Mouse (Mus musculus) neural tube, embryonic 11.5 days (tissue): ENCODE measurements at regions not wholly inside any gene's neighbourhood (a gene's known extent, or its start where the extent isn't known, plus 50 kb on each side); places are given as distances from the start of the nearest gene placed in this dataset.

Source experiments
- ATAC-seq: fragments of 200-750 bp; cut with Nextera tagmentation; 2 replicates; pipeline ENCODE4 v1.8.0; 2017; ENCODE audit warnings: moderate number of reproducible peaks, mild to moderate bottlenecking, moderate TSS enrichment, moderate library complexity; ENCODE audit not compliant: insufficient read depth, low FRiP score, low TSS enrichment
- DNase-seq: peaks from one replicate; pipeline ENCODE4 v3.0.0-alpha.2; 2015; ENCODE audit warnings: low spot score
- H3K27ac ChIP-seq: fragments of 300-500 bp; sonication (generic); 2 replicates; pipeline ENCODE4 v1.5.1; 2014; ENCODE audit warnings: low read depth, mild to moderate bottlenecking, low read length
- H3K27me3 ChIP-seq: fragments of 300-500 bp; sonication (generic); 2 replicates; pipeline ENCODE4 v1.6.1; 2014; ENCODE audit warnings: mild to moderate bottlenecking, low read length, mixed read lengths; ENCODE audit not compliant: control insufficient read depth, insufficient read depth
- H3K36me3 ChIP-seq: fragments of 300-500 bp; sonication (generic); 2 replicates; pipeline ENCODE4 v1.6.1; 2014; ENCODE audit warnings: mild to moderate bottlenecking, low read length, moderate library complexity, mixed read lengths; ENCODE audit not compliant: control insufficient read depth, insufficient read depth
- H3K4me1 ChIP-seq: fragments of 300-500 bp; sonication (generic); 2 replicates; pipeline ENCODE4 v1.6.1; 2014; ENCODE audit warnings: low read length, mixed read lengths; ENCODE audit not compliant: control insufficient read depth, insufficient read depth
- H3K4me2 ChIP-seq: fragments of 300-500 bp; sonication (generic); 2 replicates; pipeline ENCODE4 v1.6.1; 2014; ENCODE audit warnings: low read depth, mild to moderate bottlenecking, moderate library complexity
- H3K4me3 ChIP-seq: fragments of 300-500 bp; sonication (generic); 2 replicates; pipeline ENCODE4 v1.5.1; 2014; ENCODE audit warnings: low read depth, low read length
- H3K9ac ChIP-seq: fragments of 300-500 bp; sonication (generic); 2 replicates; pipeline ENCODE4 v1.6.1; 2014; ENCODE audit warnings: mild to moderate bottlenecking, low read length
- H3K9me3 ChIP-seq: fragments of 300-500 bp; sonication (generic); 2 replicates; pipeline ENCODE4 v1.6.1; 2016; ENCODE audit warnings: low read length; ENCODE audit not compliant: control insufficient read depth
- WGBS: fragments of 180-500 bp; shearing (Covaris S2); extraction: QIAGEN DNeasy Blood & Tissue Kit; methylation state at CpG from one replicate; pipeline ENCODE4 v1.1.7; 2014; 5-methylcytosine and 5-hydroxymethylcytosine counted together

GRCm38 (mm10) chr15:50402551-50402950, 3482.2 kb upstream of the Gm7489 start:
- no peaks in the 10 kb centered on the region for H3K4me1 ChIP-seq
- no peaks in the 10 kb centered on the region for H3K27me3 ChIP-seq
- no peak overlapping the region for H3K27ac ChIP-seq
- H3K9me3 ChIP-seq = no peaks in the 10 kb centered on the region
- DNase-seq = no peak
- no peak for ATAC-seq
- no peak overlapping the region for H3K4me2 ChIP-seq
- 91% methylated on average over 1 of the region's 1 CpGs for WGBS
- no peak overlapping the region for H3K9ac ChIP-seq
- no peak overlapping the region for H3K4me3 ChIP-seq
- no peaks in the 10 kb centered on the region for H3K36me3 ChIP-seq

DNA sequence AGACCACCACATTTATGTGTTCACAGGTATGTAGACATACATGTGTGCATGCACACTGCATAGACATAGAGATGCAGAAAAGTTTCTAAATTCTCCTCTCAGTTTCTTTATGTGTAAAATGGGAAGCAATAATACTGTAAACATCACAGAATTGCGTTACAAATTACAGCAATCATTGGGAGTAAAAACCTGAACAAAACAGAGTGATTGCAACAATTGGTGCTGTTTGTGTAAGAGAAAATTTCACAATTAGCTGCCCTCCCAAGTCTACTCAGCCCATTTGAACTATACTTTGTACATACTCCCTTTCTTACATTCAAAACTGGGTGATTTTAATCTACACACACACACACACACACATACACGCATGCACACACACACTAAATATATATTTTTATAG, 3480.8 kb upstream of the Gm7489 start:
- H3K27me3 ChIP-seq = no peaks in the 10 kb centered on the region
- 82% methylated on average over 2 of the region's 2 CpGs for WGBS
- no peak overlapping the region for H3K9ac ChIP-seq
- no peak overlapping the region for H3K4me2 ChIP-seq
- no peak overlapping the region for H3K4me3 ChIP-seq
- ATAC-seq (no peak), DNase-seq (no peak)
- no peak overlapping the region for H3K27ac ChIP-seq
- H3K4me1 ChIP-seq = no peaks in the 10 kb centered on the region
- H3K36me3 ChIP-seq = no peaks in the 10 kb centered on the region
- no peaks in the 10 kb centered on the region for H3K9me3 ChIP-seq

DNA sequence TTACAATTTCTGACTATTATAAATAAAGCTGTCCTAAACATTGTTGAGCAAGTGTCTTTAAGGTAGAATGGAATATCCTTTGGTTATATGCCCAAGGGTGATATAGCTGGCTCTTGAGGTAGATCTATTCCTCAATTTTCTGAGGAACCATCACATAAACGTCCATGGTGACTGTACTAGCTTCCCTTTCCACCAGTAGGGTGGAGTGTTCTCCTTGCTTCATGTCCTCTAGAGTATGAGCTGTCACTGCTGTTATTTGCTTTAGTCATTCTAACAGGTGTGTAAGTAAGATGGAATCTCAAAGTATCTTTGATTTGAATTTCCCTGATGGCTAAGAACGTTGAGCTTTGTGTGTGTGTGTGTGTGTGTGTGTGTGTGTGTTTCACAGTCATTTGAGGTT, 3475.7 kb upstream of the Gm7489 start:
- no peak for ATAC-seq
- Histone ChIP-seq H3K9ac (no peak overlapping the region), H3K27ac (no peak overlapping the region), H3K36me3 (no peaks in the 10 kb centered on the region), H3K27me3 (no peaks in the 10 kb centered on the region), H3K4me3 (no peak overlapping the region), H3K4me1 (no peaks in the 10 kb centered on the region), H3K9me3 (no peaks in the 10 kb centered on the region), H3K4me2 (no peak overlapping the region)
- DNase-seq = no peak
- 60% methylated on average over 2 of the region's 2 CpGs for WGBS

- no peaks in the 10 kb centered on the region for H3K27me3 ChIP-seq
- no peak overlapping the region for H3K27ac ChIP-seq
- ATAC-seq (no peak), DNase-seq (no peak)
- H3K4me2 ChIP-seq = no peak overlapping the region
- no peak overlapping the region for H3K9ac ChIP-seq
- no peaks in the 10 kb centered on the region for H3K36me3 ChIP-seq
- no peaks in the 10 kb centered on the region for H3K4me1 ChIP-seq
- 89% methylated on average over 1 of the region's 1 CpGs for WGBS
- H3K9me3 ChIP-seq = no peaks in the 10 kb centered on the region
- no peak overlapping the region for H3K4me3 ChIP-seq
Measured at GRCm38 (mm10) chr15:50417641-50418040, 3467.1 kb upstream of the Gm7489 start.

DNA sequence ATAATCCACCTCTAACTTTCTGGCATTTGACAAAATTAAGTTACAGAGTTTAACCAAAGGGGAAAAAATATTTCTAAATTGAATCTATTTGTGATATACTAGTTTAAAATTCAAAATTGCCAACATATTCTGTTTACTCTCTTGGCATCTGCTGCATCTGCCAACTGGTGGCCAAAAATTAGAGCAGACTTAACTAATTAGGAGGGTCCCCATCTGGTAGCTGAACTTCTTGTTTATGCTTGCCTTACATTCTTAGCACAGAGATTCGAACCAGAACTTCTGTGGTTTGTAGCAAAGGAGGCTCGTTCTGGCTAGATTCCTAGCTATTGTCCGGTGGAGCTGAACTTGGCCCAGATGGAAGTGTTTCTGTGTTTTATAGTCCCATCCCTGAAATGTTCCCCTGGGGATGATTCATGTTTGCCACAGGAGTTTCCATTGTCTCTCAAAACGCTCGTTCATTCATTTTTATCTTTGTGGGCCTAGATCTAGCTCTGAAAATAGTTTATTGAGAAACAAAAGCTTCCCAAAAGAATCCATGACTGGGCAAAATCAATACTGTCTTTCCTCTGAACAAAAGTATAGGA, 3461.5 kb upstream of the Gm7489 start:
- 65% methylated on average over 5 of the region's 5 CpGs for WGBS
- H3K4me2 ChIP-seq = no peak overlapping the region

GRCm38 (mm10) chr15:50449604-50450003, 3435.1 kb upstream of the Gm7489 start:
- Histone ChIP-seq H3K4me2 (no peak overlapping the region), H3K4me3 (no peak overlapping the region), H3K9me3 (no peaks in the 10 kb centered on the region), H3K9ac (no peak overlapping the region), H3K4me1 (no peaks in the 10 kb centered on the region), H3K27ac (no peak overlapping the region), H3K27me3 (no peaks in the 10 kb centered on the region), H3K36me3 (no peaks in the 10 kb centered on the region)
- 63% methylated on average over 2 of the region's 2 CpGs for WGBS
- DNase-seq = no peak
- no peak for ATAC-seq

More for the DNA sequence above, 3461.5 kb upstream of the Gm7489 start:
- no peak overlapping the region for H3K27ac ChIP-seq
- no peak overlapping the region for H3K9ac ChIP-seq
- H3K4me3 ChIP-seq = no peak overlapping the region
- no peak for DNase-seq
- ATAC-seq = no peak
- no peaks in the 10 kb centered on the region for H3K4me1 ChIP-seq
- H3K27me3 ChIP-seq = no peaks in the 10 kb centered on the region
- no peaks in the 10 kb centered on the region for H3K36me3 ChIP-seq
- H3K9me3 ChIP-seq = no peaks in the 10 kb centered on the region

DNA sequence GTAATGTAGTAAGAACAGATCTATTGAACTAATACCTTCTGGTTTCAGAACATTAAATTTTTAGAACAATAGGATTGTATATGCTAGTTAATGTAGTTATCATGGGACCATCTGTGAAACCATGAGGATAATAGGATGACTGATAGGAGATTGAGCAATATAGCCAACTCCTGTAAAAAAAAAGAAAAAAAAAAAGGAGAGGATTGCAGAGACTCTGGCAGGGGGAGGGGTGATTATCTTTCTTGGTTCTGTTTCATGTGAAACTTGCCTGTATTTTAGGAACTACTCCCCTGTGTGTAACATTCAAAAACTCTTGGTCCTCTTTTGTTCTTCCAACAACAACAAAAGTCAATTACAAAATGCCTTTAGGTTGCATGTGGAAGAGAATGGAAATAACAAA, 3412.1 kb upstream of the Gm7489 start:
- ATAC-seq = no peak

DNA sequence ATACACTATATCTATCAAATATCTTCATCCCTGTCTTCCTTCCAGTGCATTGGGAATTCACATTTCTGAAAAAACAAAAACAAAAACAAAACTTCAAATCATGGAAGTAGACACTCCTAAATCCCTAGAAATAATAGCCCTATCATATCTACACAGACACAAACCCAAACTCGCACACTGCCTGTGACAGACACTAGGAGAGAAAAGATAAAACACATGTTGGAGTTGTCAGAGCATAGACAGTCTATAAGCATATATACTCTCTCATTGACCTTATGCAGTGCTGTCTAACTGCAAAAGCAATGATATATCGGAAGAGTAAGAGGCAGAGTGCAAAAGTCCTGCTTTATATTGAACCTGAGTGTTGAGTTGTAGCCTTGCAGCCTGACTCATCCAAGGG, 3386.0 kb upstream of the Gm7489 start:
- no peak for ATAC-seq
- Histone ChIP-seq H3K4me2 (no peak overlapping the region), H3K27me3 (no peaks in the 10 kb centered on the region), H3K9me3 (no peaks in the 10 kb centered on the region), H3K36me3 (no peaks in the 10 kb centered on the region), H3K27ac (no peak overlapping the region), H3K9ac (no peak overlapping the region), H3K4me1 (no peaks in the 10 kb centered on the region), H3K4me3 (no peak overlapping the region)
- WGBS = 88% methylated on average over 2 of the region's 2 CpGs
- DNase-seq = no peak

More for the DNA sequence above, 3412.1 kb upstream of the Gm7489 start:
- Histone ChIP-seq H3K9ac (no peak overlapping the region), H3K9me3 (no peaks in the 10 kb centered on the region), H3K36me3 (no peaks in the 10 kb centered on the region), H3K27ac (no peak overlapping the region), H3K4me3 (no peak overlapping the region), H3K4me1 (no peaks in the 10 kb centered on the region), H3K4me2 (no peak overlapping the region), H3K27me3 (no peaks in the 10 kb centered on the region)
- no peak for DNase-seq

- Histone ChIP-seq H3K9me3 (no peaks in the 10 kb centered on the region), H3K4me3 (no peak overlapping the region), H3K4me1 (no peaks in the 10 kb centered on the region), H3K27ac (no peak overlapping the region), H3K36me3 (no peaks in the 10 kb centered on the region), H3K9ac (no peak overlapping the region), H3K4me2 (no peak overlapping the region), H3K27me3 (no peaks in the 10 kb centered on the region)
- ATAC-seq (no peak), DNase-seq (no peak)
- 87% methylated on average over 3 of the region's 3 CpGs for WGBS
Measured at GRCm38 (mm10) chr15:50507999-50508624, 3376.6 kb upstream of the Gm7489 start.
